ENCODE assay signal across 8 mouse cellular contexts in the genomic region with DNA sequence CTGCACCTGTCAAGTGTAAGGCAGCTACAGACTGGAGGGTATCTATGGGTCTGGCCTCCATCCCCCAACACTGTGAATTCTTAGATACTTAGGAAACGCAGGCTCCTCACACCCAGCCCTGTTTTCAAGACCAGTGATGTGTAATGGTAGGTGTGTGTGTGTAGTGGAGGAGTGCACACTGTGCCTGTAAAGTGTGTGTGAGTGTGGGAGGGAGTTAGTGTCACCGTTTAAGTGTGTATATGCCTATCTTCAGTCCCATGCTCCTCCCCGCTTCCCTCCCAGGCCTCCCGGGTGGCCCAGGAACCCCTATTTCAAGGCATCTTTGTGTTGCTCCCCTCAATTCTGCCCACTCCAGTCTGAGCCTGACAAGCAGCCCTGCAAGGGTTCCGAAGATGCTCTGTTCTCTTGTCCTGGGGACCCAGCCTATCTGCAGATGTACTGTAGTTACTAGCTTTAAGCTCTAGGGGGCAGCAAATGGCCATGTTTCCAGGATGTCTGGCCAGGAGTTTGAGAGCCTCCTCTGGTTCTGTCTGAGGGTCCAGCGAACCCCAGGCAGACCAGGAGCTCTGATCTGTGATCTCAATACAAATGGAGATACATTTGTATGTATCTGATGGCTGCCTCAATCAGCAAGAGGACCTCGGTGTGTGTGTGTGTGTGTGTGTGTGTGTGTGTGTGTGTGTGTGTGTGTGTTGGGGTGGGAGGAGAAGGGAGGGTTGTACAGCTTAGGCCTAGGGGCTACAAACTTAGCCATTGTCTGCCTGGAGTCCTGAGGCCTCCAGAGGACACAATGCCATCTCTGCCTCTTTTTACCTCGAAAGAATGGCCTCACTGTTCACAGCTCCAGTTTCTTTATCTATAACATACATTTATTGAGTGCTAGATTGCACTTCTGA.
DNase-seq lines count a peak whose midpoint lies in the region; ATAC-seq and TF ChIP-seq lines count a peak whose summit lies in the region.

No protein-coding gene starts in this region.

- no peak overlapping the region for H3K9ac ChIP-seq in forebrain, postnatal 0 days
- no peak overlapping the region for H3K9ac ChIP-seq in kidney, postnatal 0 days (ENCODE audit: low read depth, low read length)
- no peak overlapping the region for H3K9ac ChIP-seq in lung, embryonic 14.5 days

- TF ChIP-seq CTCF in thymus, adult 2 months (IDR thresholded peaks at IDR 0.05; ENCODE audit: borderline replicate concordance, control insufficient read depth, extremely low read depth, insufficient read depth, low read length, poor library complexity) = peak; percentile 57; the same call in 1 of the 2 replicates
- peak; percentile 94 for TF ChIP-seq CTCF in forebrain, postnatal 0 days (IDR thresholded peaks at IDR 0.05; ENCODE audit: low read depth)
- peak; percentile 87 for TF ChIP-seq CTCF in kidney, postnatal 0 days (IDR thresholded peaks at IDR 0.05; ENCODE audit: low read depth)
- TF ChIP-seq CTCF in lung, embryonic 14.5 days (IDR thresholded peaks at IDR 0.05; ENCODE audit: low read depth) = peak; percentile 87

- H3K4me1 ChIP-seq in thymus, adult 2 months (replicated peaks; ENCODE audit: control insufficient read depth, insufficient read depth, low read length) = no peaks in the 10 kb centered on the region
- no peaks in the 10 kb centered on the region for H3K4me1 ChIP-seq in forebrain, postnatal 0 days (ENCODE audit: insufficient read depth)
- H3K4me1 ChIP-seq in kidney, postnatal 0 days (replicated peaks; ENCODE audit: insufficient read depth, low read length) = no peaks in the 10 kb centered on the region
- H3K4me1 ChIP-seq in lung, embryonic 14.5 days (ENCODE audit: insufficient read depth) = no peaks in the 10 kb centered on the region

- DNase-seq in thymus, adult 2 months = peak; percentile 45
- DNase-seq in thymus, adult 18-20 months = no peak
- peak; percentile 61 for DNase-seq in brain, embryonic 18.5 days (ENCODE audit: low read depth, low spot score)
- peak; percentile 89 for DNase-seq in forebrain, postnatal 0 days
- DNase-seq in kidney, postnatal 0 days (ENCODE audit: low spot score) = peak; percentile 90
- peak; percentile 93 for DNase-seq in lung, embryonic 14.5 days
- peak; percentile 80 for DNase-seq in retina, postnatal 7 days (ENCODE audit: low read depth, low spot score)

- ATAC-seq in forebrain, postnatal 0 days = peak; percentile 79
- no peak for ATAC-seq in kidney, postnatal 0 days (replicated peaks; ENCODE audit: low FRiP score, low read depth)
- ATAC-seq in lung, embryonic 14.5 days (ENCODE audit: insufficient read depth) = peak; percentile 73
- no peak for ATAC-seq in megakaryocyte-erythroid progenitor cell, adult 5-6 weeks (replicated peaks; ENCODE audit: low FRiP score, low TSS enrichment, poor library complexity, severe bottlenecking)

- H3K36me3 ChIP-seq in thymus, adult 2 months (ENCODE audit: control insufficient read depth, insufficient read depth, low read length) = no peaks in the 10 kb centered on the region
- H3K36me3 ChIP-seq in forebrain, postnatal 0 days (ENCODE audit: insufficient read depth) = peaks cover 8% of the 10 kb centered on the region; the same call in 1 of the 2 replicates
- no peaks in the 10 kb centered on the region for H3K36me3 ChIP-seq in kidney, postnatal 0 days (ENCODE audit: insufficient read depth, low read length)
- 0 out of 2 replicates have a peak, but pooled peaks cover 7% of the 10 kb centered on the region for H3K36me3 ChIP-seq in lung, embryonic 14.5 days (ENCODE audit: insufficient read depth)

- no peak overlapping the region for H3K4me2 ChIP-seq in forebrain, postnatal 0 days (ENCODE audit: low read depth)
- no peak overlapping the region for H3K4me2 ChIP-seq in kidney, postnatal 0 days (ENCODE audit: low read length)
- no peak overlapping the region for H3K4me2 ChIP-seq in lung, embryonic 14.5 days

- no peaks in the 10 kb centered on the region for H3K27me3 ChIP-seq in thymus, adult 2 months (ENCODE audit: control insufficient read depth, insufficient read depth, low read length)
- H3K27me3 ChIP-seq in forebrain, postnatal 0 days (ENCODE audit: insufficient read depth, low read length) = no peaks in the 10 kb centered on the region
- no peaks in the 10 kb centered on the region; the same call in 1 of the 2 replicates for H3K27me3 ChIP-seq in kidney, postnatal 0 days (ENCODE audit: insufficient read depth, low read length)
- no peaks in the 10 kb centered on the region for H3K27me3 ChIP-seq in lung, embryonic 14.5 days (ENCODE audit: insufficient read depth, low read length)

- no peak overlapping the region for H3K27ac ChIP-seq in thymus, adult 2 months (ENCODE audit: control insufficient read depth, insufficient read depth, low read length)
- no peak overlapping the region for H3K27ac ChIP-seq in forebrain, postnatal 0 days (ENCODE audit: low read depth, low read length)
- no peak overlapping the region for H3K27ac ChIP-seq in kidney, postnatal 0 days
- no peak overlapping the region for H3K27ac ChIP-seq in lung, embryonic 14.5 days (ENCODE audit: low read depth)

- H3K9me3 ChIP-seq in forebrain, postnatal 0 days (ENCODE audit: low read length) = no peaks in the 10 kb centered on the region
- H3K9me3 ChIP-seq in kidney, postnatal 0 days (replicated peaks; ENCODE audit: low read length) = no peaks in the 10 kb centered on the region
- no peaks in the 10 kb centered on the region for H3K9me3 ChIP-seq in lung, embryonic 14.5 days (ENCODE audit: low read depth, low read length)

- no peak for TF ChIP-seq POLR2A in thymus, adult 2 months (IDR thresholded peaks at IDR 0.05; ENCODE audit: control insufficient read depth, extremely low read depth, insufficient read depth, low read length, poor library complexity)

- WGBS in thymus, adult 2 months = 53% methylated on average over 8 of the region's 8 CpGs
- 33% methylated on average over 8 of the region's 8 CpGs for WGBS in forebrain, postnatal 0 days
- WGBS in kidney, postnatal 0 days = 51% methylated on average over 8 of the region's 8 CpGs
- WGBS in lung, embryonic 14.5 days = 40% methylated on average over 8 of the region's 8 CpGs

- H3K4me3 ChIP-seq in thymus, adult 2 months (ENCODE audit: control insufficient read depth, insufficient read depth, low read length) = no peak overlapping the region
- H3K4me3 ChIP-seq in forebrain, postnatal 0 days (ENCODE audit: low read depth, low read length) = no peak overlapping the region
- no peak overlapping the region for H3K4me3 ChIP-seq in kidney, postnatal 0 days (replicated peaks; ENCODE audit: low read depth, low read length)
- no peak overlapping the region for H3K4me3 ChIP-seq in lung, embryonic 14.5 days (ENCODE audit: low read depth, low read length)

Comparison
In these comparisons a context has a peak if more than half of its experiments do, and no peak if none do; other contexts are left out.
1. DNase-seq: peak in thymus, adult 2 months (single experiment), brain, embryonic 18.5 days (single experiment), forebrain, postnatal 0 days (single experiment), kidney, postnatal 0 days (single experiment), lung, embryonic 14.5 days (single experiment) and retina, postnatal 7 days (single experiment); none in thymus, adult 18-20 months (0 of 2).
2. ATAC-seq: peak in forebrain, postnatal 0 days (single experiment) and lung, embryonic 14.5 days (single experiment); none in kidney, postnatal 0 days (single experiment) and megakaryocyte-erythroid progenitor cell, adult 5-6 weeks (single experiment).
3. Peak in every context shown above with its lines, with median percentiles within 50 percentile points of each other: CTCF ChIP-seq.